Mouse (Mus musculus) spleen, postnatal 36 days (tissue): Measurements from ENCODE around the gene Aifm1.
A peak's percentile ranks its signal among the peaks of the same experiment; 100 is the strongest.
"Not testable (repeated sequence)": the region's sequence is repeated elsewhere in the genome, so short reads cannot be mapped to it uniquely, and the experiment has no call there.

Experiments used
- DNase-seq, 2 experiments: peaks; one replicate each; pipeline ENCODE4 v3.0.0; 2022; ENCODE audit warnings: low spot score in 2 of 2, mixed read lengths in 1 of 2

Gene Aifm1

DNA sequence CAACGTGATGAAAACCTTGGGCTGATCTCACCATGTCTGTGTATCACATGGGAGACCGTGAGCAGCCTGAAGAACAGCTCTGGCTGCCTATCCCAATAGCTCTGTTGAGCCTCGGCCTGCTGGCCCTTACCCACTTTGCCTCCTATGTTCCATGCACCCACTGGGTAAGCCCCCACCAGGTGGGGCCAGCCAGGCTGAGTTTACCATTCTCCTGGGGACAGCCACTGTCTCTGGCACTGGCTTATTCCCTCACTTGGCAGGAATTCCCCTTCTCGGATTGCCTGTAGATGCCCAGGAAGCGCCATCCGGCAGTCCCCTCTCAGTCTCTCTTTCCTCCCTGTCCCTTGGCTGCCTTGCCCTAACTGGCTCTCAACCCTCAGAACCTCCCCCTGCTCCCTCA, 56.4 kb downstream of the Aifm1 start:
- no peak for DNase-seq

DNA sequence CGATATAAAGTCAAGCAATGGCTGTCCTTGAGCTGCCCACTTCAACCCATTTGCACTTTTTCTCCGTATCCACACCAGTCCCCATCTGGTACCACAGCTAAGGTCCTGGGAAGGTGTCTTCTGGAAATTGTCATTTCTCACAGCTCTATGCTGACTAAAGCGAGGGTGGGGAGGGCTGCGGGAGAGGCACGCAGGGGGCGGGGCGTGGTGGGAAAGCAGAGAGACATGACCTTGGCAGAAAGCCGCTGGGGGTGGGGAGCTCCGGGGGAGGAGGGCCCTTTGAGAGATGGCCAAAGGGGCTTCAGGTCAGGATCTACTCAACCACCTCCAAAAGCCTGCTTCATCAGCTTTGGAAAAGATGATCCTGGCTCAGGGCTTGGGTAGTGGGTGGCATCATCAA, 58.3 kb downstream of the Aifm1 start:
- DNase-seq = no peak

- DNase-seq = no peak
Observed at GRCm38 (mm10) chrX:48454495-48454878, 58.9 kb downstream of the Aifm1 start.

DNA sequence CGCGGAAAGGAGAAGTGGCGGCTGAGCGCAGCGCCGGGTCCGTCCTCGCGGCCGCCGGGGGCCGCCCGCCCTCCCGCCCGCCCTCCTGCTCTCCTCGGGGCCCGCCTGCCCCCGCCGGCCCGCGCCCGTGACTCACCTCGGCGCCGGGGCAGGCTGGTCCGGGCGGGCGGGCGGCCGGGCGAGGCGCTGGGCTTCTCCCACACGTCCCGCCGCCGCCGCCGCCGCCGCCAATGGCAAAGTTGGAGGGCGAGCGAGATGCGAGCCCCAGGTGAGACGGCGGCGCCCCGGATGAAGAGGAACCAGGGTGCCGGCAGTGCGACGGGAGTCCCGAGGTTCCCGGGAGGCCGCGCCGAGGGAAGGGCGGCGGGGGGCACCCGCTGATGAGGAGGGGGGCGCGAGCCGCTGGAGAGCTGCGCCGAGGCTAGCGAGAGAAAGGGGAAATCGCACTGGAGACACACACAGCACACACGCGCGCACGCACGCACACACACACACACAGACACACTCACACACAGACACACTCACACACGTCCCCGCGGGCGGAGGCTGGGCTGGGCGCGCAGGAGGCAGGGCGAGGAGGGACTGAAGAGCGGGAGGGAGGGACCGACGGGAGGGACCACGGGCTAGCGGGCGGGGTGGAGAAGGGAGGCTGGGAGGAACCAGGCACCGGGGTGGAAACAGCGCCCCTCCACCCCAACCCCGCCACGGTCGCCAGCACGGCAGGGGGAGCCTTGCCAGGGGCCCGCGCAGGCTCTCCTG, 59.4 kb downstream of the Aifm1 start:
- peak; percentile 86 to 88 for DNase-seq

DNA sequence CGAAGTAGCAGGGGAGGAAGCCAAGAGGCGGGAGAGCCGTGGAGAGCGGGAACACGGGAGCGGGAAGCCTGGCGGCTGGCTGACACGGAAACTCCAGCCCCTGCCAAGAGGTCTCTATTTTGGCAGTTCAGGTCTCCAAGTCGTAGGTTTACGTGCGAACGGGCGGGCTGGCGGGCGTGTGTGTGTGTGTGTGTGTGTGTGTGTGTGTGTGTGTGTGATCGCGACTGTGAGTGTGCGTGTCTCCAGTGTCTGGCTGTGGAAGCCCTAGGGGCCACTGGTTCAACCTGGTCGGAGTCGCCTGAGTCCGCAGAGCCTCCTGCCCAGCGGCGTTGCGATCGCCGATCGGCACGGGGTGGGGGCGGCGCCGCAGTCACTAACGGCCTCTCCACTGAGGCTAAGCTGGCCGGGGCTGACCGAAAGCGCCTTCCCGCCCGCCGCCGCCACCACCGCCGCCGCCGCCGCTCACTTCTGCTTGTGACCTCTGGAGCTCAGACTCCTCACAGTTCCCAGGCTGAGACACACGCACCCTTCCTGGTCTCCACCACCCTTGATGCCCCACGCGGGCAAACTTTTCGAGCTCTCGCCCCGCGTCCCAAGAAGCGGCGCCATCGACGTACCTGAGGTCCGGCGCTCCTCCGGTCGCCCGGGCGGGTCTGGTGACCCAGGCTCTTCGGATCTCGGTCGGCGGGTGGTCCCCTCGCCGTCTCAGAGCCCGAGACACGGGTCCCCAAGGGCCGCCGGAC, 60.3 kb downstream of the Aifm1 start:
- peak in 1 of 2 experiments; percentile 24 for DNase-seq

DNA sequence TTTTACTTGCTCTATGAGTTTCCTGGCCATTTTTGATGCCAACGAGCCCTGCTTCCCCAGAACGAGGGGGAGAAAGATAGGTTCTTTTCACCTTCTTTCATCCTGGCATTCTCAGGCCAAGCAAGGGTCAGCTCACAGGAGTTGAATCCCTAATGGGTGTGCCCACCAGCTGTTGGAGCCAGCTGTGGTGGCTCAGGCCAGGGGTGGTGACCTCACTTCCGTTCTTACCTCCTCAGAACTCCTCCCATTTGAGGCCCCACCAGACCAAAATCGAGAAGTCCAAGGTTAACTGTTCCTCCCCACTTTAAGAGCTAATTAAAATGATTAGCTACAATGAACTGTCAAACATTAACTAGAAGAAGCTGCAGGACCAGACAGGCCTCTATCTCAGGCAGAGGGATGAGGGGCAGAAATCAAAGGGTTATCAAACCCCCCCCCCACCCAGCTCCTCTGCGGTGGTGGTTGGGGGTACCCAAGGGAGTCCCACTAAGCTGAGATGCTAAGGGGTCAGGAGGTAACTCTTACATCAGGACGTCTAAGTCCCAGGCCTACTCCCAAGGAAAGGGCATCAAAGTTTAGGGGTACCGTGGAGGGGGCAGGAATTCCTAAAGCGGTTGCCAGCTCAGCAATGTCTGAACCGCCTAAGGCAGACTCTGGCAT, 61.0 kb downstream of the Aifm1 start:
- DNase-seq = peak; percentile 44 to 45

DNA sequence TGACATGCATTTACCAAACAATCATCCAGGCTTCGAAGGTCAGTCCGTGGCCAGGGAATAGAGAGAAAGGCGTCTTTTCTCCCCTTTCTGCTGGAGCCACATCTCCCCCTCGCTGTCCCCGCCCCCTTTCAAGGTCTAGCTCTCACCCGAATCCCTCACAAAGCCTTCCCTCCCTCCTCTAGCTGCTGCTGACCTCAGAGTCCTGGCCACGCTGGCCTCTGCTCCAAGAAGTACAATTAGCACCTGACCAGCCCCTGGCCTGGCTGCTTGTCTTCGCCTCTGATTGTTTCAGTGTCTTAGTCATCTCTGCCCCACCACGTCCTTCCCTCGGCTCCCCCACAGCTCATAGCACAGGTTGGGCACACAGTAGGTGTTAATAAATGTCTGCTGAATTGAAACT, 63.7 kb downstream of the Aifm1 start:
- no peak for DNase-seq

- DNase-seq = no peak
Observed at GRCm38 (mm10) chrX:48444677-48445076, 68.7 kb downstream of the Aifm1 start.

- no peak for DNase-seq
Observed at GRCm38 (mm10) chrX:48441954-48442353, 71.4 kb downstream of the Aifm1 start.

DNA sequence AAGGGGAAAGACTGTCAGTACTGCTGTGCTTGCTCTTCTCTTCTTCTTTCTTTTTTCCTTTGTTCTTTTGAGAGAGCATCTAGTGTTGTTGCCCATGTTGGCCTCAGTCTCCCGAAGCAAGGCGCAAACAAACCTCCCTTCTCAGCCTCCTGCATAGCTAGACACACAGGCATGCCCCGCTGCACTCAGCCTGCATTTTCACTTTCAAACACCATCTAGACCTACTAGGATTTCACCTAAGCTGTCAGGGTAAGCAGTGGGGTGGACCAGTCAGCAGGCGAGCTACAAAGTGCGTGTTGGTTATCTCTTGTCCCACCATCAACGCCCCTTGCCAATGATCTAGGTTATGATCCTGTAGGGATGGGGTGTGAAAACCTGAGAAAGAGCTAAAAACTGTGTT, 71.8 kb downstream of the Aifm1 start:
- peak in 1 of 2 experiments; percentile 31 for DNase-seq

GRCm38 (mm10) chrX:48439036-48439435, 74.3 kb downstream of the Aifm1 start:
- DNase-seq = peak; percentile 36 to 54

GRCm38 (mm10) chrX:48436082-48436481, 77.3 kb downstream of the Aifm1 start:
- DNase-seq = not testable (repeated sequence)

- DNase-seq = peak; percentile 30 to 36
Observed at GRCm38 (mm10) chrX:48435477-48435900, 77.9 kb downstream of the Aifm1 start.

DNA sequence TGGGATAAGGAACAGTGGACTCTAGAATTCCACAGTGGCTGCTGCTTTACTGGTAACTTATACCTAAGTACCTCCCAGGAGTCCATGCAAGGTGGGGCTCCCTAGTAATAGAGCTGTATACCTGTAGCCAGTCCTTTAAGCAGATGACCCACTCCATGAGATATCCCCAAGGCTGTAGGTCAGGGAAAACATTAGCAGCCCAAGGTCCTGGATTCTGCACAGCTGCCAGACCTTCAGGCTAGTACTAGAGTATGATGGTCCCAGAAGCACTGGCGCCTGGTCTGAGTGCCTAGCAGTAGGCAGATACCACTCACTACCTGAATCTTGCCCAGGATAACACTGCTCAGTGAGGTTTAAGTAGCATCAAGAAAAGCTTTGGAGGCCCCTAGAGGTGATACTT, 79.1 kb downstream of the Aifm1 start:
- DNase-seq = no peak

GRCm38 (mm10) chrX:48433527-48433899, 79.8 kb downstream of the Aifm1 start:
- DNase-seq = peak; percentile 91 to 92

DNA sequence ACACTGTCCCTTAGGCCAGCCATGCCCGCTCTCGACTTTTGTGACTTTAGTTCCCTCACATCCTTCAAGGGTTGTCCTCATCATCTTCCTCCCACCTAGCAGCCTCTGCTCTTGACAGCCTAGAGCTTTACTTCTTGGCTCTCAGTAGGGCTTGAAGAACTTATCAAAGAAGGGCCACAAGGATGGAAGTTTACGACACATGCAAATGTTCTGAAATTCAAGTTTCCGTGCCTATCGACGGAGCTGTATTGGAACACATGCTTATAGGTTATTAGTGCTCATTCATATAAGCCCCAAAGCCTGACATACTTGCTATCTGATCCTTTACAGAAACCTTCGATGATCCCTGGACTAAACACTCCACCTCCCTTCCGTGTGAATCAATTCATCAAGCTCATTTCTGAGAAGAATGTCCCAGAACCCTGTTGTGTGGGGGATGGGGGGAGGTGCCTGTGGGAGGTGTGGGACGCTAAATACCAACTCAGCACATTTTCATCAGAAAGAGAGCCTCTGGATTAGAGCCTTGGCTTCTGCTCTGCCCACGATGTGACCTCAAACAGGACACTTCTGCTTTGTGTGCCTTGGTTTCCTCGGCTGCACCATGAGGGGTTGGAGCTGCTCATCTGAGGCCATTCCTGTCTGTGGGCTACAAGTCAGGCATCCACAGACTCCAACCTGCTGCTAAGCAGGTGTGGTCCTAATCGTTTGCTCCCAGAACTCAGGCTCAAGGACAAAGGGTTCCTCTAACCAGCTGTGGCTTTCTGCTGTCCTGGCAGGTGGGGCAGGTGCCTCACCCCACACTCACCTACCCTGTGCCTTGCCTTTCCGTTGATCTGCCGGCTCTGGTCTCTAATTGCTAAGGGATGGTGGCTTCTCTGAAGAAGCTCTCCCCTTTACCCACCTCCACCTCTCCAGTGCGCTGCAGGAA, 80.5 kb downstream of the Aifm1 start:
- peak in 1 of 2 experiments; percentile 29 for DNase-seq

GRCm38 (mm10) chrX:48429538-48429937, 83.8 kb downstream of the Aifm1 start:
- peak; percentile 68 to 70 for DNase-seq

DNA sequence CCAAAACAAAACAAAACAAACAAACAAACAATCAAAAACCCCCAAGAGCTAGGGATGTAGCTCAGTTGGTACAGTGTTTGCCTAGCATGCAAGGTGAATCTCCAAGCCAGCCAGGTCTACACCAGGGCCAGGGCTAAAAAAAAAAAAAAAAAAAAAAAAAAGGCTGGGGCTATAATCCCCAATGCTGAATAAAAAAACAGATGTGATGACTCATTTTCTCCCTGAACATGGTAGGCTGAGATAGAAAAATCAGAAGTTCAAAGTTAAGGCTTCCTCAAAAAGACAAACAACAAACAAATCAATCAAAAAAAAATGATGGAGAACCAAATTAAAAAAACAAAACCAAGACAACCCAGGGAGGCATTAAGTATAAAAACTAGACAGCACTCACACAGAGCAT, 84.3 kb downstream of the Aifm1 start:
- DNase-seq = no peak

DNA sequence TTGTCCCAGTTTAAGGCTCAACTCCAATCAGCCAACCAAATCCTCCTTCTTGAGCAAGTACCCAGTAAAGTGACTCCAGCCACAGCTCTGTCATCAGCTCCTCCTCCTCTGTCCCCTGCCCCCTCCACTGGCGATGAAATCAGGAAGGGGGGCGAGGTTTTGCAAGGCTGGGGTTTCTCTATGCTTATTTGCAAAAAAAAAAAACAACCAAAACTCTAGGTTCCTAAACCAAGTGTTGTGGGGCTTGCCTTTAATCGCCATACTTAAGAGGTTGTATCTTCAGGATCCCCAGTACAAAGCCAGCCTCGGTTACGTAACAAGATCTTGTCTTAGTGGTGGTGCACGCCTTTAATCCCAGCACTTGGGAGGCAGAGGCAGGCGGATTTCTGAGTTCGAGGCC, 84.7 kb downstream of the Aifm1 start:
- peak in 1 of 2 experiments; percentile 38 for DNase-seq

DNA sequence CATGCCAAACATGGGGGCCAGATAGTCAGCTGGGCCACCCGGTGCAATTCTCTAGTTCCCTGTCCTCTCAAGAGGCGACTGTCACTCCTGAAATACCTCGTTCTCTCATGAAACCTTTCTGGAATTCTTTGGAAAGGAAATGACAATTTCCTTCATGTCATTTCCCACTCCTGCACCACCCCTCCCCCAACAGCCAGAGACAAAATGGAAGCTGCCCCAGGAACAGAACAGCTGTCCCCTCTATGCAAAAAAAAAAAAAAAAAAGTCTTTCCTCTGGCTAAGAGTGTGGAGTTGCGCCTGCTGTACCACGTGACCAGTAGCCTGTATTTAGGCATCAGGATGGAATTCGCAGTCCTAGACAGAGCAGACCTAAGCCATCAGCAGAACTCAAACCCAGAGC, 85.1 kb downstream of the Aifm1 start:
- no peak for DNase-seq

- DNase-seq = peak; percentile 66 to 74
Observed at GRCm38 (mm10) chrX:48425280-48425679, 88.1 kb downstream of the Aifm1 start.
